In genomic region chr10:111827246-111827645, GRCm38 (mm10) we compare ENCODE assay signal across 16 mouse cellular contexts.
A peak's percentile ranks its signal among the peaks of the same experiment; 100 is the strongest.
DNase-seq lines count a peak whose midpoint lies in the region; ATAC-seq and TF ChIP-seq lines count a peak whose summit lies in the region.
"Had no signal": no experiment of that assay in that cellular context is flagged by ENCODE, and none has a peak within 500 bp of the region (broad histone marks: within the 10 kb centered on the region; RNA-seq: fewer than 3 reads in every experiment).

No protein-coding gene starts in this region.

- TF ChIP-seq POLR2A in lung, adult 2 months (IDR thresholded peaks at IDR 0.05; ENCODE audit: borderline replicate concordance, extremely low read depth, low read depth, low read length): no peak

- H3K27ac ChIP-seq in kidney, embryonic 16.5 days (ENCODE audit: low read length): no peak overlapping the region
- H3K27ac ChIP-seq in lung, embryonic 16.5 days (ENCODE audit: low read length): no peak overlapping the region
- no peak overlapping the region for H3K27ac ChIP-seq in midbrain, embryonic 14.5 days (replicated peaks; ENCODE audit: low read depth, low read length)
- H3K27ac ChIP-seq: forebrain, embryonic 12.5 days; hindbrain, embryonic 10.5 days; hindbrain, embryonic 14.5 days had no signal

- DNase-seq in kidney, postnatal 4 days: no peak
- DNase-seq in lung, adult 2 months: peak; percentile 20
- peak; percentile 72 for DNase-seq in lung, postnatal 36 days
- no peak for DNase-seq in midbrain, embryonic 14.5 days
- no peak for DNase-seq in adrenal gland, postnatal 25 days
- DNase-seq in cerebellum, adult 11 months: no peak
- DNase-seq: adrenal gland, postnatal 14 days; cerebellum, adult 2 months; cerebellum, postnatal 10 days; gastrocnemius, postnatal 25 days had no signal

- peaks cover 5% of the 10 kb centered on the region; the same call in 1 of the 2 replicates for H3K4me1 ChIP-seq in kidney, embryonic 16.5 days (ENCODE audit: insufficient read depth, low read length)
- peaks cover 4% of the 10 kb centered on the region for H3K4me1 ChIP-seq in lung, adult 2 months (ENCODE audit: control insufficient read depth, insufficient read depth, low read length)
- H3K4me1 ChIP-seq in lung, embryonic 16.5 days (replicated peaks; ENCODE audit: control insufficient read depth, insufficient read depth, low read length): peaks cover 10% of the 10 kb centered on the region
- no peaks in the 10 kb centered on the region for H3K4me1 ChIP-seq in midbrain, embryonic 14.5 days (ENCODE audit: control insufficient read depth, insufficient read depth, low read length)
- H3K4me1 ChIP-seq: forebrain, embryonic 12.5 days had no signal

- H3K36me3 ChIP-seq in kidney, embryonic 16.5 days (ENCODE audit: insufficient read depth, low read length): no peaks in the 10 kb centered on the region
- H3K36me3 ChIP-seq in lung, embryonic 16.5 days (ENCODE audit: control insufficient read depth, insufficient read depth, low read length): no peaks in the 10 kb centered on the region
- H3K36me3 ChIP-seq in midbrain, embryonic 14.5 days (ENCODE audit: control insufficient read depth, insufficient read depth, low read length): no peaks in the 10 kb centered on the region
- H3K36me3 ChIP-seq: forebrain, embryonic 12.5 days; hindbrain, embryonic 10.5 days had no signal

- H3K9ac ChIP-seq in kidney, embryonic 16.5 days (replicated peaks; ENCODE audit: low read length): no peak overlapping the region
- H3K9ac ChIP-seq in lung, embryonic 16.5 days (ENCODE audit: low read length): no peak overlapping the region
- no peak overlapping the region for H3K9ac ChIP-seq in midbrain, embryonic 14.5 days (replicated peaks; ENCODE audit: low read length)
- H3K9ac ChIP-seq: forebrain, embryonic 12.5 days; hindbrain, embryonic 14.5 days had no signal

- no peak overlapping the region for H3K4me2 ChIP-seq in kidney, embryonic 16.5 days (replicated peaks; ENCODE audit: low read depth, low read length)
- no peak overlapping the region for H3K4me2 ChIP-seq in lung, embryonic 16.5 days (ENCODE audit: low read depth, low read length)
- H3K4me2 ChIP-seq in midbrain, embryonic 14.5 days (ENCODE audit: low read length): no peak overlapping the region
- H3K4me2 ChIP-seq: forebrain, embryonic 12.5 days; hindbrain, embryonic 14.5 days had no signal

- 0 out of 2 replicates have a peak, but pooled peaks have one; percentile 59 for ATAC-seq in kidney, embryonic 16.5 days (ENCODE audit: low FRiP score, low TSS enrichment)
- ATAC-seq in lung, embryonic 16.5 days (ENCODE audit: low read depth): peak; percentile 88
- ATAC-seq in midbrain, embryonic 14.5 days (ENCODE audit: low FRiP score, low TSS enrichment): no peak
- ATAC-seq: forebrain, embryonic 16.5 days had no signal

- 57% methylated on average over 3 of the region's 3 CpGs for WGBS in kidney, embryonic 16.5 days
- WGBS in lung, adult 2 months: 67% methylated on average over 3 of the region's 3 CpGs
- 52% methylated on average over 3 of the region's 3 CpGs for WGBS in lung, embryonic 16.5 days
- 68% methylated on average over 3 of the region's 3 CpGs for WGBS in midbrain, embryonic 14.5 days

- no peaks in the 10 kb centered on the region for H3K27me3 ChIP-seq in kidney, embryonic 16.5 days (ENCODE audit: insufficient read depth, low read length)
- no peaks in the 10 kb centered on the region for H3K27me3 ChIP-seq in lung, embryonic 16.5 days (ENCODE audit: control insufficient read depth, insufficient read depth, low read depth, low read length)
- no peaks in the 10 kb centered on the region for H3K27me3 ChIP-seq in midbrain, embryonic 14.5 days (ENCODE audit: control insufficient read depth, insufficient read depth, low read length)
- H3K27me3 ChIP-seq: forebrain, embryonic 12.5 days had no signal

- H3K4me3 ChIP-seq in kidney, embryonic 16.5 days (ENCODE audit: low read length): no peak overlapping the region
- H3K4me3 ChIP-seq in lung, adult 2 months (replicated peaks; ENCODE audit: extremely low read depth, low read depth, low read length): no peak overlapping the region
- H3K4me3 ChIP-seq in lung, embryonic 16.5 days (ENCODE audit: low read length): no peak overlapping the region
- H3K4me3 ChIP-seq in midbrain, embryonic 14.5 days (replicated peaks; ENCODE audit: low read depth, low read length): no peak overlapping the region
- H3K4me3 ChIP-seq: forebrain, embryonic 12.5 days; hindbrain, embryonic 10.5 days had no signal

- no peaks in the 10 kb centered on the region for H3K9me3 ChIP-seq in kidney, embryonic 16.5 days (ENCODE audit: low read length)
- H3K9me3 ChIP-seq in lung, embryonic 16.5 days (ENCODE audit: control insufficient read depth, low read length): no peaks in the 10 kb centered on the region
- H3K9me3 ChIP-seq in midbrain, embryonic 14.5 days (ENCODE audit: control insufficient read depth, low read length): no peaks in the 10 kb centered on the region
- H3K9me3 ChIP-seq: forebrain, embryonic 12.5 days; hindbrain, embryonic 10.5 days had no signal

- no peak for TF ChIP-seq CTCF in lung, adult 2 months (IDR thresholded peaks at IDR 0.05; ENCODE audit: insufficient read depth, low read length)

Comparison
In these comparisons a context has a peak if more than half of its experiments do, and no peak if none do; other contexts are left out.
1. DNase-seq: peak in lung, adult 2 months (single experiment) and lung, postnatal 36 days (single experiment); none in kidney, postnatal 4 days (0 of 2), midbrain, embryonic 14.5 days (single experiment), adrenal gland, postnatal 25 days (single experiment) and cerebellum, adult 11 months (single experiment).